Mouse (Mus musculus): ENCODE measurements at regions not wholly inside any gene's neighbourhood (a gene's known extent, or its start where the extent isn't known, plus 50 kb on each side); places are given as distances from the start of the nearest gene placed in this dataset.

DNA sequence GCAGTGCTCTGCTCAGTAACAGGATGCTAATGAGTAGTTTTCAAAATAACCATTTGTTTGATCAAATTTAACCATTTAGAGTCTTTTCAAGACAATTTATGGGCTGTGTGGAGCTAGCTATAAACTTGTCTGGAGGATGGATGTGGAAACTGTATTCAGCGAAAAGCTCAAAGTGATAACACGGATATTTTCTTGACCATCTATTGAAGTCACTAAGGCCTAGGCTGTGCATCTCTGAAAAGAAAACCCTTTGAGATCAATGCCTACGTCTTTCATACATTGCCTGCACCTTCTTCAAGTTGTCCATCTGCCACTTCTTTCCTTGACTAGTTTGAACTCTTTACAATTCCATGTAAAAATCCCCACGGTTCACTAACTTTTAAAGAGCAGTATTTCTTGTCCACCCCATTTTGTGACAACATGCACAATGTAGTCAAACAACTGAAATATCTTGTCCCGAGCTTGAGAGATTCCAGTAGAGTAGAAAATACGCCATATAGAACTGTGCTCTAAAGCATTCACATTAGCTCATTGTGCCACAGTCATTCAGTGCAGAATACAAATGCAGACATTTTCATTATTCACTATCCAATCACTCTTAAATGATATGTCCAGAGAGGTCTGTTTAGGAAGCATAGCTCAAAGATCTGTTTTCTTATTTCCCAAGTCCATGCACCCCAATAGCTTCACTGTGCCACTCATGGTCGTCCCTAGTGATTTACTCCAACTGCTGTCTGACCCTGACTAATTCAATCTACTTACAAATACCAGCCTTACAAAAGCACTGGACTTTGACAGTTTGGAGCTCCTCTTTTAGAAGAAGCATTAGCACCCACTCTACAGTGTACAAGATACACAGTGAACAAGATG is 165.7 kb upstream of the 4930447F04Rik start:
- Histone ChIP-seq H3K4me1 (replicated peaks) (no peaks in the 10 kb centered on the region), H3K27ac (replicated peaks) (no peak overlapping the region), H3K4me3 (no peak overlapping the region), H3K9ac (no peak overlapping the region), H3K27me3 (no peaks in the 10 kb centered on the region), H3K9me3 (no peaks in the 10 kb centered on the region), H3K36me3 (no peaks in the 10 kb centered on the region), H3K4me2 (no peak overlapping the region)
- 72% methylated on average over 7 of the region's 7 CpGs for WGBS
- ATAC-seq (ENCODE audit: low FRiP score, low read depth) = no peak

DNA sequence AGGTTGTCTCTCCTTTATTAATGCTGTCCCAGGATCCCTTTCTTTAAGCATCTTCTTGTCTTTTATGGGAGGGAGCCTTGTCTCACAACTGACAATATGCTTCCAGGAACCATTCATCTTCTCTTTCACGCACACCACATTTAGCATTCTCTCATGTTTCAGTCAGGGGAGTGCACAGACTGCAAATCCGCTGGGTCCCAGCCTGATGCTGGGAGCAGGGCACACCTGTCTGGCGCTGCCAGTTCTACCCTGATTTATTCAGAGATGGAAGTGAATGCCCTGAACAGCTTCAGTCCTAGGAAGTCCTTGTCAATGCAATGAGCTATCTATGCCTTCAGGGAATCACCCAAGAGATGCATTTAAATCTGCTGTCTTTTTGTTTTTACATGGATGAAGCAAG is 161.0 kb upstream of the 4930447F04Rik start:
- no peak overlapping the region for H3K4me3 ChIP-seq
- no peaks in the 10 kb centered on the region for H3K4me1 ChIP-seq (replicated peaks)
- peak; percentile 61; the same call in 1 of the 2 replicates for ATAC-seq (ENCODE audit: low FRiP score, low read depth)
- 40% methylated on average over 3 of the region's 3 CpGs for WGBS
- no peaks in the 10 kb centered on the region for H3K36me3 ChIP-seq
- no peak overlapping the region for H3K27ac ChIP-seq (replicated peaks)
- no peaks in the 10 kb centered on the region for H3K9me3 ChIP-seq
- no peaks in the 10 kb centered on the region for H3K27me3 ChIP-seq
- H3K4me2 ChIP-seq = no peak overlapping the region
- no peak overlapping the region for H3K9ac ChIP-seq

DNA sequence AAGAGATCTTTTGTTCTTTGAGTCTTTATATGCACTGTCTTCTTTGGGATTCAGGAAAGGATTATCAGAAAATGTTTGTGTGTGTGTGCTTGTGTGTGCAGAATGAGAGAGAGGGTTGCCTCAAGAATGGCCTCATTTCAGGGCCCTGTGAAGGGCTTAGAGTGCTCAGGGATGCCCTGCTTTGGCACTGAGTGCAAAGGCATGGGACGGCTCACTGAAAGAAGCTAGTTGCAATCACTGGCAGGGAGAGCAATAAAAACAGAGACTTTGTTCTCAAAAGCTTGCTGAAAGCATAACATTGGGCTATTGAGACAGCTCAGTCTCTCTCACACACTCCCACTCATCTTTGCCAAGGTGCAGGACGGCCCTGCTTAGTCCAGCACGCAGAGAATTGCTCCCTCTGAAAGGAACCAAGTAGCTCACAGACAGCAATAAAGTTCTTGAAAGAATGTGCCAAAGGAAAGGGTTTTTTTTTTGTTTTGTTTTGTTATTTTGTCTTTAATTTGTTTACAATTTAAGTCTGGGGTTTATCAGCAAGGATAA is 157.5 kb upstream of the 4930447F04Rik start:
- no peak overlapping the region for H3K27ac ChIP-seq (replicated peaks)
- ATAC-seq (ENCODE audit: low FRiP score, low read depth) = peak; percentile 68; the same call in 1 of the 2 replicates
- H3K9ac ChIP-seq = no peak overlapping the region
- no peaks in the 10 kb centered on the region for H3K9me3 ChIP-seq
- H3K4me2 ChIP-seq = no peak overlapping the region
- WGBS = 50% methylated on average over 3 of the region's 3 CpGs
- H3K27me3 ChIP-seq = no peaks in the 10 kb centered on the region
- no peak overlapping the region for H3K4me3 ChIP-seq
- no peaks in the 10 kb centered on the region for H3K4me1 ChIP-seq (replicated peaks)
- H3K36me3 ChIP-seq = no peaks in the 10 kb centered on the region

Data from hindbrain, embryonic 15.5 days (tissue).